Mouse (Mus musculus) embryonic facial prominence, embryonic 12.5 days (tissue): Measurements from ENCODE around the gene Adamtsl1. TPM values are rescaled to one million over a fixed set of nuclear protein-coding genes. Genes with fewer than 3 reads are reported as not detected.

Experiments
- ATAC-seq: fragments of 200-750 bp; cut with Nextera tagmentation; 2 replicates; pipeline ENCODE4 v1.8.0; 2017; ENCODE audit not compliant: insufficient number of reproducible peaks, insufficient read depth, low FRiP score, low TSS enrichment
- H3K27ac ChIP-seq: fragments of 300-500 bp; sonication (generic); 2 replicates; pipeline ENCODE4 v1.5.1; 2016; ENCODE audit warnings: mild to moderate bottlenecking
- H3K27me3 ChIP-seq: fragments of 300-500 bp; sonication (generic); 2 replicates; pipeline ENCODE4 v1.6.1; 2016; ENCODE audit warnings: mild to moderate bottlenecking, moderate library complexity
- H3K36me3 ChIP-seq: fragments of 300-500 bp; sonication (generic); 2 replicates; pipeline ENCODE4 v1.6.1; 2016; ENCODE audit warnings: mild to moderate bottlenecking
- H3K4me1 ChIP-seq: fragments of 300-500 bp; sonication (generic); 2 replicates; pipeline ENCODE4 v1.6.1; 2016
- H3K4me2 ChIP-seq: fragments of 300-500 bp; sonication (generic); replicated peaks from 2 replicates; pipeline ENCODE4 v1.6.1; 2016; ENCODE audit warnings: mild to moderate bottlenecking, moderate library complexity
- H3K4me3 ChIP-seq: fragments of 300-500 bp; sonication (generic); 2 replicates; pipeline ENCODE4 v1.5.1; 2016; ENCODE audit warnings: mild to moderate bottlenecking
- H3K9ac ChIP-seq: fragments of 300-500 bp; sonication (generic); 2 replicates; pipeline ENCODE4 v1.6.1; 2016; ENCODE audit warnings: mild to moderate bottlenecking, moderate library complexity
- H3K9me3 ChIP-seq: fragments of 300-500 bp; sonication (generic); 2 replicates; pipeline ENCODE4 v1.6.1; 2016; ENCODE audit warnings: mild to moderate bottlenecking, moderate library complexity
- WGBS: fragments of 180-500 bp; shearing (Covaris S2); methylation state at CpG from one replicate; pipeline ENCODE4 v1.1.7; 2016; 5-methylcytosine and 5-hydroxymethylcytosine counted together
- polyA plus RNA-seq: library from polyadenylated mRNA; unstranded; fragments of >200 nt; fragmentation: Nextera tagmentation; extraction: Ambion mirVana; gene quantifications from 2 replicates; pipeline ENCODE4 v1.2.1, GENCODE M21; 2016

Gene Adamtsl1
- polyA plus RNA-seq, 1 experiment from 2014 or later: 38.3 TPM

- Histone ChIP-seq H3K4me3 (no peak overlapping the region), H3K9me3 (no peaks in the 10 kb centered on the region), H3K27ac (no peak overlapping the region), H3K27me3 (no peaks in the 10 kb centered on the region), H3K4me2 (no peak overlapping the region), H3K4me1 (0 out of 2 replicates have a peak, but pooled peaks cover 10% of the 10 kb centered on the region), H3K36me3 (peaks cover 9% of the 10 kb centered on the region; the same call in 1 of the 2 replicates), H3K9ac (no peak overlapping the region)
- 84% methylated on average over 11 of the region's 11 CpGs for WGBS
- ATAC-seq: no peak
Observed at GRCm38 (mm10) chr4:86426549-86426948, 912.6 kb downstream of the Adamtsl1 start.

- ATAC-seq: no peak
- WGBS: 74% methylated on average over 5 of the region's 5 CpGs
Observed at GRCm38 (mm10) chr4:86427312-86427711, 913.3 kb downstream of the Adamtsl1 start.

GRCm38 (mm10) chr4:86428091-86428745 is 914.2 kb downstream of the Adamtsl1 start:
- no peak overlapping the region for H3K4me2 ChIP-seq
- WGBS: 89% methylated on average over 6 of the region's 6 CpGs
- ATAC-seq: no peak
- H3K27me3 ChIP-seq: no peaks in the 10 kb centered on the region
- no peaks in the 10 kb centered on the region for H3K9me3 ChIP-seq
- H3K9ac ChIP-seq: no peak overlapping the region
- peaks cover 9% of the 10 kb centered on the region; the same call in 1 of the 2 replicates for H3K36me3 ChIP-seq
- H3K27ac ChIP-seq: no peak overlapping the region
- H3K4me3 ChIP-seq: no peak overlapping the region
- 0 out of 2 replicates have a peak, but pooled peaks cover 10% of the 10 kb centered on the region for H3K4me1 ChIP-seq

More at GRCm38 (mm10) chr4:86427312-86427711, 913.3 kb downstream of the Adamtsl1 start:
- H3K9me3 ChIP-seq: no peaks in the 10 kb centered on the region
- no peaks in the 10 kb centered on the region for H3K27me3 ChIP-seq
- H3K4me2 ChIP-seq: no peak overlapping the region
- H3K4me3 ChIP-seq: no peak overlapping the region
- H3K27ac ChIP-seq: no peak overlapping the region
- peaks cover 9% of the 10 kb centered on the region; the same call in 1 of the 2 replicates for H3K36me3 ChIP-seq
- H3K9ac ChIP-seq: no peak overlapping the region
- H3K4me1 ChIP-seq: 0 out of 2 replicates have a peak, but pooled peaks cover 10% of the 10 kb centered on the region

GRCm38 (mm10) chr4:86435631-86436030 is 921.7 kb downstream of the Adamtsl1 start:
- no peaks in the 10 kb centered on the region for H3K36me3 ChIP-seq
- H3K4me1 ChIP-seq: no peaks in the 10 kb centered on the region; the same call in 1 of the 2 replicates
- H3K27ac ChIP-seq: no peak overlapping the region
- no peak overlapping the region for H3K4me2 ChIP-seq
- no peak overlapping the region for H3K4me3 ChIP-seq
- WGBS: 86% methylated on average over 3 of the region's 3 CpGs
- H3K27me3 ChIP-seq: no peaks in the 10 kb centered on the region
- no peak for ATAC-seq
- no peaks in the 10 kb centered on the region for H3K9me3 ChIP-seq
- H3K9ac ChIP-seq: no peak overlapping the region

- WGBS: 78% methylated on average over 3 of the region's 3 CpGs
- no peak overlapping the region for H3K9ac ChIP-seq
- H3K9me3 ChIP-seq: no peaks in the 10 kb centered on the region
- no peak overlapping the region for H3K27ac ChIP-seq
- H3K36me3 ChIP-seq: no peaks in the 10 kb centered on the region
- H3K4me1 ChIP-seq: no peaks in the 10 kb centered on the region; the same call in 1 of the 2 replicates
- H3K4me2 ChIP-seq: no peak overlapping the region
- H3K27me3 ChIP-seq: no peaks in the 10 kb centered on the region
- ATAC-seq: no peak
- no peak overlapping the region for H3K4me3 ChIP-seq
Observed at GRCm38 (mm10) chr4:86436336-86436735, 922.4 kb downstream of the Adamtsl1 start.

GRCm38 (mm10) chr4:86450468-86450867 is 936.5 kb downstream of the Adamtsl1 start:
- WGBS: 88% methylated on average over 3 of the region's 3 CpGs
- H3K4me3 ChIP-seq: no peak overlapping the region
- H3K9me3 ChIP-seq: no peaks in the 10 kb centered on the region
- H3K9ac ChIP-seq: no peak overlapping the region
- no peak overlapping the region for H3K4me2 ChIP-seq
- H3K27ac ChIP-seq: no peak overlapping the region
- no peak for ATAC-seq
- H3K4me1 ChIP-seq: no peaks in the 10 kb centered on the region
- no peaks in the 10 kb centered on the region for H3K27me3 ChIP-seq
- H3K36me3 ChIP-seq: no peaks in the 10 kb centered on the region

GRCm38 (mm10) chr4:86464808-86465207 is 950.8 kb downstream of the Adamtsl1 start:
- H3K9me3 ChIP-seq: no peaks in the 10 kb centered on the region
- H3K36me3 ChIP-seq: no peaks in the 10 kb centered on the region
- H3K4me3 ChIP-seq: no peak overlapping the region
- H3K4me1 ChIP-seq: peaks cover 8% of the 10 kb centered on the region; the same call in 1 of the 2 replicates
- 22% methylated on average over 5 of the region's 5 CpGs for WGBS
- H3K4me2 ChIP-seq: no peak overlapping the region
- no peak for ATAC-seq
- no peak overlapping the region for H3K9ac ChIP-seq
- no peaks in the 10 kb centered on the region for H3K27me3 ChIP-seq
- 0 out of 2 replicates have a peak overlapping the region, but pooled peaks have one; percentile 41 for H3K27ac ChIP-seq
